Mouse (Mus musculus) erythroblast, embryonic 14.5 days (primary cell): Measurements from ENCODE around the gene Npr2. TPM values are rescaled to one million over a fixed set of nuclear protein-coding genes. Genes with fewer than 3 reads are reported as not detected.

Experiments used
- H3K27me3 ChIP-seq: 2 replicates; pipeline ENCODE4 v1.6.1; 2012; ENCODE audit warnings: inconsistent platforms; ENCODE audit not compliant: control insufficient read depth
- H3K36me3 ChIP-seq: 2 replicates; pipeline ENCODE4 v1.6.1; 2012; ENCODE audit warnings: mild to moderate bottlenecking, inconsistent platforms; ENCODE audit not compliant: control insufficient read depth
- H3K4me1 ChIP-seq: 2 replicates; pipeline ENCODE4 v1.6.1; 2012; ENCODE audit warnings: inconsistent platforms; ENCODE audit not compliant: control insufficient read depth
- H3K4me3 ChIP-seq: replicated peaks from 2 replicates; pipeline ENCODE3; 2012; ENCODE audit warnings: moderate library complexity, mild to moderate bottlenecking, inconsistent platforms
- H3K9me3 ChIP-seq: 2 replicates; pipeline ENCODE4 v1.6.1; 2012; ENCODE audit warnings: low read length, inconsistent platforms, mixed read lengths; ENCODE audit not compliant: control insufficient read depth
- GATA1 ChIP-seq: IDR thresholded peaks from 2 replicates; pipeline ENCODE4 v1.6.1; 2012; ENCODE audit warnings: low read length, inconsistent platforms, mixed read lengths
- TAL1 ChIP-seq: IDR thresholded peaks from 3 replicates; pipeline ENCODE4 v1.6.1; 2012; ENCODE audit warnings: low read length, inconsistent platforms, mixed read lengths
- polyA plus RNA-seq: library from polyadenylated mRNA; stranded (reverse); fragments of >175 nt; gene quantifications from 2 replicates; pipeline ENCODE4 v1.2.3, GENCODE M21; 2012

Npr2 gene
- polyA plus RNA-seq, 1 experiment: 0.15 TPM

GRCm38 (mm10) chr4:43678541-43678940 is 46.8 kb downstream of the Npr2 start:
- TF ChIP-seq GATA1: no peak
- TF ChIP-seq TAL1: no peak
- no peaks in the 10 kb centered on the region for H3K9me3 ChIP-seq
- peaks cover 2% of the 10 kb centered on the region; the same call in 1 of the 2 replicates for H3K4me1 ChIP-seq
- no peaks in the 10 kb centered on the region for H3K27me3 ChIP-seq
- no peak overlapping the region for H3K4me3 ChIP-seq
- H3K36me3 ChIP-seq: no peaks in the 10 kb centered on the region

GRCm38 (mm10) chr4:43679416-43680043 is 47.8 kb downstream of the Npr2 start:
- Histone ChIP-seq H3K9me3 (no peaks in the 10 kb centered on the region), H3K4me1 (peaks cover 2% of the 10 kb centered on the region; the same call in 1 of the 2 replicates), H3K36me3 (no peaks in the 10 kb centered on the region), H3K27me3 (no peaks in the 10 kb centered on the region), H3K4me3 (no peak overlapping the region)
- TF ChIP-seq GATA1 (no peak; the same call in 1 of the 2 replicates), TAL1 (no peak)

DNA sequence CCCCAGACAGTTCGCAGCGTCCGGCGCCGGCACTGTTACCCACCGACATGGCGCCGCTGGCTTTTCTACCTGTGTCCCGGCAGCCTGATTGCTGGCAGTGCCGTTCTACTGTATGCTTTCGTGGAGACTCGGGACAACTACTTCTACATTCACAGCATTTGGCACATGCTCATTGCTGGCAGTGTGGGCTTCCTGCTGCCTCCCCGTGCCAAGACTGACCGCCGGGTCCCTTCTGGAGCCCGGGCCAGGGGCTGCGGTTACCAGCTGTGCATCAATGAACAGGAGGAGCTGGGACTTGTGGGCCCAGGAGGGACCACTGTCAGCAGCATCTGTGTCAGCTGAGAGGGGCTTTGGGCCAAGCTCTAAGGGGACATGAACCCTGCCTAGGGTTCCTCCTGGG is 58.3 kb downstream of the Npr2 start:
- TF ChIP-seq TAL1: no peak
- TF ChIP-seq GATA1: no peak
- no peak overlapping the region for H3K4me3 ChIP-seq
- H3K9me3 ChIP-seq: no peaks in the 10 kb centered on the region
- H3K36me3 ChIP-seq: no peaks in the 10 kb centered on the region
- peaks cover 15% of the 10 kb centered on the region for H3K4me1 ChIP-seq
- no peaks in the 10 kb centered on the region for H3K27me3 ChIP-seq

- H3K36me3 ChIP-seq: no peaks in the 10 kb centered on the region
- TF ChIP-seq TAL1: no peak
- no peaks in the 10 kb centered on the region for H3K9me3 ChIP-seq
- no peaks in the 10 kb centered on the region for H3K27me3 ChIP-seq
- no peak overlapping the region for H3K4me3 ChIP-seq
- H3K4me1 ChIP-seq: peaks cover 17% of the 10 kb centered on the region
These were observed 59.3 kb downstream of the Npr2 start for GRCm38 (mm10) chr4:43691026-43691425.

GRCm38 (mm10) chr4:43693806-43694241 is 62.1 kb downstream of the Npr2 start:
- Histone ChIP-seq H3K4me3 (no peak overlapping the region), H3K9me3 (no peaks in the 10 kb centered on the region), H3K36me3 (no peaks in the 10 kb centered on the region), H3K27me3 (no peaks in the 10 kb centered on the region), H3K4me1 (peaks cover 17% of the 10 kb centered on the region)
- TF ChIP-seq TAL1 (no peak), GATA1 (no peak)

DNA sequence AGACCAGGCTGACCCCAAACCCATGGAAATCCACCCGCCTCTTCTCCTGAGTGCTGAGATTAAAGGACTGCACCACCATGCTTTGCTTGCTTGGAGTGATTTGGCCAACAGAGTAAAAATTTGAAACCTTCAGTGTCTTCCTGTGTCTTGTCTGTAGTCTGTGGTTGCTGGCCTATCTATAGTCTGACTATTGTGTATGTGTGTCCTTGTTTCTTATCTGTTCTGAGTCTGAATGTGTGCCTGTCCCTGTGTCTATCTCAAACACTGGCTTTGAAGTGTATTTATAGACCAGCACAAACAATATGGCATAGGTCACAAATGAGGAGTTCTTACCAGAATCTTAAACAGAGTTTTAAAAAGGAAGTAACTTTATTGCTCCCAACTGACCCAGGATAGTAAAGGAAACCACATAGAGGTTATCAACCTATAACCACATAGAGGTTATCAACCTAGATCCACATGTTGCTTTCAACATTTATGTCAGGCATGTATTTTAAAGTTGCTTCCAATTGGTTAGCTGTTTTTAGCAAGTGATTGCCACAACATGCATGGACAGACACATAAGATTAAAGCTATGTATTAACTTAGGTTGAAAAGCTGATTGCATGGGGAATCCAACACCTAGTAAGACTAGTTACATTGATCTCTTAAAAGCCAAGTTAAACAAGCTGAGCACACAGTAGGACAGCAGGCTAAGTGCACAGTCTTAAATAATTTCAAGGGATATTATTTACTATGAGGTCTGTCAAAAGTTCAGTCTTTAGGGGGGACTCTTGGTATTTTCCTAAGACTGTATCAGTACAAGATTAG is 62.9 kb downstream of the Npr2 start:
- no peaks in the 10 kb centered on the region for H3K27me3 ChIP-seq
- peaks cover 17% of the 10 kb centered on the region for H3K4me1 ChIP-seq
- no peaks in the 10 kb centered on the region for H3K36me3 ChIP-seq
- H3K4me3 ChIP-seq: no peak overlapping the region
- TF ChIP-seq TAL1 (no peak), GATA1 (no peak)
- H3K9me3 ChIP-seq: no peaks in the 10 kb centered on the region

DNA sequence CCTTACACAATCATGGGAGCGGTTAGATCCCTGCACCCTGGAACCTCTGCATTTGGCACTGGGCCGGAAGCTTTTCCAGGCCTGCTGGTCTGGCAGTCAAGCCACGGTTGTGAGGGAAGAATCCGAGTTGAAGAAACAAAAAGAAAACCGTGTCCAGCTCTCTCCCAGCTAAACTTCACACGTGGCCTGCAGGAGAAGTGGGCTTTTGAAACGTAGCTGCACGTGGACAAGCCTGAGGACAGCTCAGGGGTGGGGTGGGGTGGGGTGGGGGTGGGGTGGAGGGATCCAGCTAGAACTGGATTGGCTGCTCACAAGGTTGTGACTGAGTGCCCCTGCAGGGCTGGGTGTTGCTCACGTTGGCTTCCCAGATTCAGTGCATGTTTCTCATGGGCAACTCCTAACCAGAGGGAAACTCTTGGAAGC is 63.5 kb downstream of the Npr2 start:
- Histone ChIP-seq H3K27me3 (no peaks in the 10 kb centered on the region), H3K4me1 (peaks cover 17% of the 10 kb centered on the region), H3K4me3 (no peak overlapping the region), H3K9me3 (no peaks in the 10 kb centered on the region), H3K36me3 (no peaks in the 10 kb centered on the region)
- TF ChIP-seq TAL1: no peak

DNA sequence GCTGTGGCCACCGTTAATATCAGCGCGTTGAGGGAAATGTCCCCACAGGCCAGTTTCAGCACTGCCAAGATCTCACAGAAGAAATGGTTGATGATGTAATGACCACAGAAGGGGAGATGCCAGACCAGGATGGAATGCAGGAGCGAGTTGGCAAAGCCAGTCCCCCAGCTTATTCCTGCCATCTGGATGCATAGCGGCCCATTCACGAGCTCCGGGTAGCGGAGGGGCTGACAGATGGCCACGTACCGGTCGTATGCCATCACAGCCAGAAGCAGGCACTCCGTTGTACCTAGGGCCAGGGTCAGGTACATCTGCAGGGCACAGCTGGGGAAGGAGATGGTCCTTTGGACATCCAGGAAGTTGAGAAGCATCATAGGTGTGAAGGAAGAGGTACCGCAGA is 64.8 kb downstream of the Npr2 start:
- H3K4me1 ChIP-seq: peaks cover 17% of the 10 kb centered on the region
- TF ChIP-seq TAL1 (no peak), GATA1 (no peak)

GRCm38 (mm10) chr4:43700707-43701106 is 69.0 kb downstream of the Npr2 start, which contains the start of gene Olfr70:
TSS of gene Olfr70 (minus strand) at chr4:43700807.
- no peak for TF ChIP-seq TAL1
- TF ChIP-seq GATA1: no peak
- H3K9me3 ChIP-seq: no peaks in the 10 kb centered on the region
- H3K36me3 ChIP-seq: no peaks in the 10 kb centered on the region

More for the DNA sequence above, 64.8 kb downstream of the Npr2 start:
- Histone ChIP-seq H3K4me3 (no peak overlapping the region), H3K36me3 (no peaks in the 10 kb centered on the region), H3K9me3 (no peaks in the 10 kb centered on the region), H3K27me3 (no peaks in the 10 kb centered on the region)

More at GRCm38 (mm10) chr4:43700707-43701106, 69.0 kb downstream of the Npr2 start, which contains the start of gene Olfr70:
- no peak within 1 kb of the TSS for H3K4me3 ChIP-seq
- H3K4me1 ChIP-seq: no peaks in the 10 kb centered on the region
- no peaks in the 10 kb centered on the region for H3K27me3 ChIP-seq

Other genes with a start within 250 kb of the Npr2 start
- gene Rusc2, start 250.0 kb upstream of the Npr2 start, polyA plus RNA-seq: 0.03 TPM in 1 of 2 replicates, not detected in the other
- 0.05 and 0.10 TPM in 2 replicates for gene Fam166b, start 202.8 kb upstream of the Npr2 start, polyA plus RNA-seq
- 1.6 and 1.9 TPM in 2 replicates for gene Tesk1, start 190.0 kb upstream of the Npr2 start, polyA plus RNA-seq
- gene Cd72, start 177.3 kb upstream of the Npr2 start, polyA plus RNA-seq: 0.09 TPM in 1 of 2 replicates, not detected in the other
- not detected in 2 replicates for gene Sit1, start 148.2 kb upstream of the Npr2 start, polyA plus RNA-seq
- gene Ccdc107, start 139.0 kb upstream of the Npr2 start, polyA plus RNA-seq: 10.5 and 12.4 TPM in 2 replicates
- gene Arhgef39, start 132.2 kb upstream of the Npr2 start, polyA plus RNA-seq: 9.4 and 10.5 TPM in 2 replicates
- gene Car9, start 125.0 kb upstream of the Npr2 start, polyA plus RNA-seq: not detected in 2 replicates
- gene Tpm2, start 108.2 kb upstream of the Npr2 start, polyA plus RNA-seq: 0.13 TPM in 1 of 2 replicates, not detected in the other
- gene Creb3, start 69.6 kb upstream of the Npr2 start, polyA plus RNA-seq: 0.10 and 0.20 TPM in 2 replicates
- gene Tln1, start 69.2 kb upstream of the Npr2 start, polyA plus RNA-seq: 17.6 and 19.2 TPM in 2 replicates
- gene Rgp1, start 53.2 kb upstream of the Npr2 start, polyA plus RNA-seq: 3.5 and 7.2 TPM in 2 replicates
- 0.70 and 1.1 TPM in 2 replicates for gene Gba2, start 53.1 kb upstream of the Npr2 start, polyA plus RNA-seq
- gene Msmp, start 47.4 kb upstream of the Npr2 start, polyA plus RNA-seq: not detected in 2 replicates
- gene Spag8, start 21.7 kb downstream of the Npr2 start, polyA plus RNA-seq: not detected in 2 replicates
- gene Hint2, start 24.5 kb downstream of the Npr2 start, polyA plus RNA-seq: 3.9 and 4.6 TPM in 2 replicates
- gene Tmem8b, start 37.0 kb downstream of the Npr2 start, polyA plus RNA-seq: 0.03 and 0.11 TPM in 2 replicates
- 0.03 and 0.04 TPM in 2 replicates for gene Fam221b, start 37.2 kb downstream of the Npr2 start, polyA plus RNA-seq
- not detected in 2 replicates for gene Olfr70, start 68.9 kb downstream of the Npr2 start, polyA plus RNA-seq
- gene Olfr71, start 78.3 kb downstream of the Npr2 start, polyA plus RNA-seq: not detected in 2 replicates
- not detected in 2 replicates for gene Hrct1, start 95.3 kb downstream of the Npr2 start, polyA plus RNA-seq
- gene Spaar, start 98.1 kb downstream of the Npr2 start, polyA plus RNA-seq: not detected in 2 replicates
- gene Olfr159, start 139.1 kb downstream of the Npr2 start, polyA plus RNA-seq: not detected in 2 replicates
- not detected in 2 replicates for gene Olfr156, start 192.0 kb downstream of the Npr2 start, polyA plus RNA-seq
- gene Olfr157, start 208.3 kb downstream of the Npr2 start, polyA plus RNA-seq: not detected in 2 replicates
- gene Olfr155, start 219.6 kb downstream of the Npr2 start, polyA plus RNA-seq: not detected in 2 replicates
- not detected in 2 replicates for gene Reck, start 243.6 kb downstream of the Npr2 start, polyA plus RNA-seq